Mouse (Mus musculus): ENCODE data around the gene Dicer1.

DNA sequence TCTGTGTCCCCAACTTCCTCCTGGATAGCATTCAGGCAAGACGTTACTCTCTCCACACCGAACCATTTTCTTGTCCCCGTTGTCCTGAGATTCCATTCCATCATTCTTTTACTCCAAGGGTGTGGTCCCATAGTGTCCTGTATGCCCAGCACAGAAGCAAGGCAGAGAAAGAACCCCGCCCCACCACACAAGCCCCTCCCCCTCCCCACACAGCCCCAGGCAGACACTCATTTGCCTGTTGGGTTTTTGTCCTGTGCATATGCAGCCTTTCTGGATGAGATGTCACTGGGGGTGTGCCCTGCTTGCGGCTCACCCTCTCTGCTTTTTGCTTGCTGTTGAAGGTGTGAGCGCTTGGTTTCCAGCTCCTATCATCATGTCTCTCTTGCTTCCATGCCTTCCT is 103.4 kb downstream of the Dicer1 start:
- TF ChIP-seq POLR2A (IDR thresholded peaks at IDR 0.05; ENCODE audit: borderline replicate concordance, low read depth, low read length) (no peak), CTCF (IDR thresholded peaks at IDR 0.05; ENCODE audit: low read depth, low read length) (no peak)
